Mouse (Mus musculus) frontal cortex, postnatal 14 days (tissue): ENCODE results near the gene Gm21818.
A peak's percentile ranks its signal among the peaks of the same experiment; 100 is the strongest.
"Not testable (repeated sequence)": the region's sequence is repeated elsewhere in the genome, so short reads cannot be mapped to it uniquely, and the experiment has no call there.

ENCODE experiments used
- DNase-seq, 2 experiments: peaks; one replicate each; pipeline ENCODE4 v3.0.0; 2022; ENCODE audit warnings: low spot score in 2 of 2

Gm21818 gene

GRCm38 (mm10) chr13:120172133-120172532 lies at the start of gene Gm21818:
Gene Gm21818 (plus strand): TSS chr13:120172433.
- DNase-seq, result not testable (repeated sequence)

DNA sequence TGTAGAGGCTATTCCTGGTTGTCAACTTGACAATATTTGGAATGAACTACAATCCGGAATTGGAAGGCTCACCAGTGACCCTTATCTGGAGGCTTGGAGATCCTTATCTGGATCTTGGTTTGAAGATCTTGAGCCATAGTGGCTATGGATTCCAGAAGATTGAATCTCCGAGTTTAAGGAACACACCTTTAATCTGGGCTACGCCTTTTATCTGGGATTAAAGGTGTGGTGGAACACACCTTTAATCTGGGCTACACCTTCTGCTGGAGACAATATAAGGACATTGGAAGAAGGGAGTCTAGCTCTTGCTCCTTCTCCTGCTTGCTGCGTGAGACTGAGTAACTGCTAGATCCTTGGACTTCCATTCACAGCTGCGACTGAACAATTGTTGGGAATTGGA lies 32.3 kb upstream of the Gm21818 start, which contains the start of gene Gm20767:
Gm20767 (plus strand) TSS at position 301 of the 400 bp plus-strand sequence.
- DNase-seq, result not testable (repeated sequence)

GRCm38 (mm10) chr13:120142348-120142747 lies 29.9 kb upstream of the Gm21818 start:
- not testable (repeated sequence) for DNase-seq

- DNase-seq, result not testable (repeated sequence)
Measured at GRCm38 (mm10) chr13:120149660-120150407, 22.4 kb upstream of the Gm21818 start.

GRCm38 (mm10) chr13:120150589-120150988 lies 21.6 kb upstream of the Gm21818 start:
- DNase-seq, result not testable (repeated sequence)

DNA sequence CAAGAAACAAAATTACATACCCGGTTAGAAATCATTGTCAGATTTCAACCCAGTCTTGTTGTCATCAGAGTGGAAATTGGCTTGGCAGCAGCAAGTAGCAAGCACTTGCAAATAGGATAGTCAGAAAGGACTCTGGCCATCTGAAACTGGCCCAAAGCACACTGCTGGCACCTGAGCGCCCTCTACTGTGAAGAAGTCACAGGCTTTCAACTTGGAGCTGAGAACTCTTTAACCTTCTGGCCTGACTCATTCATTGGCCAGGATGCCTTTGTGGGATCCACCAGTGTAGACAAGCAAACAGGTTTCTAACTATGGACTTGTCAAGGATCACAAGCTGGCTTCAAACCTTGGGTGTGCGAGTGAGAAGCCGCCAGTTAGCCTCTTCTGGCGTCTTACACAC lies 3.9 kb upstream of the Gm21818 start:
- DNase-seq, result not testable (repeated sequence)

- not testable (repeated sequence) for DNase-seq
Measured at GRCm38 (mm10) chr13:120196189-120196821, 24.1 kb downstream of the Gm21818 start.

- DNase-seq, result not testable (repeated sequence)
Measured at GRCm38 (mm10) chr13:120215847-120216246, 43.6 kb downstream of the Gm21818 start, which contains the start of gene Gm21762. Gene Gm21762 (minus strand): TSS chr13:120215947.

- DNase-seq, result not testable (repeated sequence)
Measured at GRCm38 (mm10) chr13:120220922-120221321, 48.7 kb downstream of the Gm21818 start.

- peak in 1 of 2 experiments; percentile 5 for DNase-seq
Measured at GRCm38 (mm10) chr13:120223012-120223659, 50.9 kb downstream of the Gm21818 start.
